Mouse (Mus musculus) forelimb bud, embryonic 11.5 days (tissue): Measurements from ENCODE around the gene Olfr1174-ps.
A peak's percentile ranks its signal among the peaks of the same experiment; 100 is the strongest.

Source experiments
- DNase-seq: peaks from one replicate; pipeline ENCODE4 v3.0.0-alpha.2; 2012; ENCODE audit warnings: low read depth, low spot score

Olfr1174-ps gene

DNA sequence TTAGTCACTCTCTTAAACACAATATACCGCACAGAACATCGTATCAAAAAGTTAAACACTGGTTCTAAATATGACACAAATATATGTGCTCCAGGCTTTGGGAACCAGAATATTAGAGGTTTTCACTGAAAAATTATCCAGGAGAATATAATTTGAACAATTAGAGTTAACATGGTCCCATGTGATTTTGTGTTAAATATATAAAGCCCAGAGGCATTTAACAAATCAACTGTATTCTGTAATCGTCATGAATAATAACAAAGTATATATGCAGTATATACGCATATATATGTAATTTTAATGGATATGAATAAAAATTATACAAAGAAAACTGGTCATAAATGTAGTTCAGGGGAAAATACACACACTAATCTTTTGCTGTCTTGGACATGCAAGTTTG lies at the start of gene Olfr1174-ps:
Gene Olfr1174-ps (minus strand): TSS at position 101 of the 400 bp plus-strand sequence.
- DNase-seq: no peak

DNA sequence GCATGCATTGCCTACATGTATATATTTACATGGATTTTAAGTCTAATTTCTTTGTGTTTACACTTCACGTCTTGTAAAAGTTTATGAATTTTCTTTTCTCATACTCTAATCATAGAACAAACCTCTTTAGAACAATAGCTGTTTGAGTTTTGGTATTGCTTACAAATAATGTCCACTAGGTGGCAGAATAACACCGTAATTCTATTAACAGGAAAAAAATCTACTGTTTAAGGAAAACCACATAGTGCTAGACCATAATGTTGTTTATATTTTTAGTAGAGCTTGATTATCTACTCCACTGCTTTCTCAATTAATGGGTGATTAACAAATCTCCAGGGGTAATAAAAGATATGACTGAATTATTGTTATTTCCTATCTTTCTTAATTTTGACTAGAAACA lies 41.4 kb upstream of the Olfr1174-ps start:
- peak; percentile 40 for DNase-seq

DNA sequence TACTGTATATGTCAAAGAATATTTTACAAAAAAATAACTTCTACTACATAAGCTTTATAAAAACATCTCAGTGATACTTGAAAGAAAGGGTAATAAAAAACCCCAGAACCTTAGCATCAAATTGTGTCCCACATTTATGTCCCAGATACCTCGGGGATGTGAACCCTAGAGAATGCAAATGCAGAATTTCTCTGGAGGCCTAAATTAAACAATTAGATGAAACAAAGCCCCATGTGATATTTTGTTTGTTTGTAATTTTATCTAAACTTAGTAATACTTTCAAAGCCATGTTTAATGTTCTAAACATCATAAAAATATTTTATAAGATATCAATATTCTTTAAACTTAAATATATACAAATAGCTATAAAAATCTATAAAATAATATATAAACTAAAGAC lies 31.5 kb upstream of the Olfr1174-ps start, which contains the start of gene Olfr1177-ps:
Gene Olfr1177-ps (minus strand): TSS at position 101 of the 400 bp plus-strand sequence.
- DNase-seq: no peak

DNA sequence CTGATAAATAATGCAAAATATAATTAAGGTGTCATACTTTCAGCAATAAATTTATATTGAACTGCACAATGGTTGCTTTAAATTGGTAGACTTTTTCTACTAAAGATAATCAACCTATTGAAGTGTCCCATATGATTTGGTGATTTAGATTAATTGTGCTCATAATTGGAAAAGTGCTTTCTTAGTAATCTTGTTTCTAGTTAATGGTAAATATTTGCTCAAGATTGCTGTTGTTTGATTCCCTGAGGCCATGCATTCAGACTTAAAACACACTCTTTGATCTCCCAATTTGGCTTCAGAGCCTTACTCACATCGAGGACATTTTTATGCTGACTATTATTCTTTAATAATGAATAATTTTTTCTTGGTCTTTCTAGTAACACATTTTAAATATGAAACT lies 21.5 kb upstream of the Olfr1174-ps start, which contains the start of gene Olfr1176:
Gene Olfr1176 (plus strand): TSS at position 301 of the 400 bp plus-strand sequence.
- no peak for DNase-seq

DNA sequence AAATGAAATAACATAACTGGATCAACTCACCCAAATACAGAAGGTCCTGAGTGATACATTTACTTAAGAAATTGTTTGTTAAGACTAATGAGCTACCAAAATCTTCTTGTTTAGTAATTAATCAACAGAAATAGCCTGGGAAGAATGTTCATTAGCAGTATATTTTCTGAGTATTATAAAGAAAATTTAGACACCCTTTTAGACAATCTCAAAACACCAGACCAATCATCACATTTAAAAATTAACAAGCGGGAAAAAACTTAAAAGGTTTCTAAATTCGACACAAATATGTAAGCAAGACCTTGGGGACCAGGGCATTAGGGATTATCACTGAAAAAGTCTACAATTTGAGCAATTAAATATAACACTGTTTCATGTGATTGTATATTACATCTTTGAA lies 12.2 kb upstream of the Olfr1174-ps start, which contains the start of gene Olfr1175-ps:
Gene Olfr1175-ps (minus strand): TSS at position 101 of the 400 bp plus-strand sequence.
- no peak for DNase-seq

DNA sequence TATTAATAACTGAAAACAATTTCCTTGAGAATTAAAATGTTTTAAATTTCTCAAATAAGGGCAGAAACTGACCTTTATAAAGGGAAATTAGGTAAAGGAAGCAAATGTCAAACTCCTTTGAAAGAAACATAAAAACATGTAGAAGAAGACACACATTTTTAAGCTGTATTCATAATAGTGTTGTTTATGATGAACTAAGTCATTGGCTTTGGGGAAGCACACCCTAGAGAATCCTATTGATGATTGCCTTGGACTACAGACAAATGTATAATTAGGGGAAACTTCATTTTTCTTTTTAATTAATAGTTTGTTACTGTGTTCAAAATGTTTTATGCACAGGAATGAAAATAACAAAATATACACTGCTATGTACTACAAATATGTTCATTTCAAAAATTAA lies 35.2 kb downstream of the Olfr1174-ps start, which contains the start of gene Olfr1173:
Gene Olfr1173 (minus strand): TSS at position 101 of the 400 bp plus-strand sequence.
- no peak for DNase-seq
